Mouse (Mus musculus) embryo, embryonic 10.5 days (tissue): ENCODE results near the gene Zfpm1.

ENCODE experiments used
- DNase-seq: peaks from one replicate; pipeline ENCODE4 v3.0.0-alpha.2; 2015; ENCODE audit warnings: low spot score

Zfpm1 gene

GRCm38 (mm10) chr8:122282035-122282358 lies at the start of gene Zfpm1:
TSS of gene Zfpm1 (plus strand) at chr8:122282141.
- DNase-seq: no peak

DNA sequence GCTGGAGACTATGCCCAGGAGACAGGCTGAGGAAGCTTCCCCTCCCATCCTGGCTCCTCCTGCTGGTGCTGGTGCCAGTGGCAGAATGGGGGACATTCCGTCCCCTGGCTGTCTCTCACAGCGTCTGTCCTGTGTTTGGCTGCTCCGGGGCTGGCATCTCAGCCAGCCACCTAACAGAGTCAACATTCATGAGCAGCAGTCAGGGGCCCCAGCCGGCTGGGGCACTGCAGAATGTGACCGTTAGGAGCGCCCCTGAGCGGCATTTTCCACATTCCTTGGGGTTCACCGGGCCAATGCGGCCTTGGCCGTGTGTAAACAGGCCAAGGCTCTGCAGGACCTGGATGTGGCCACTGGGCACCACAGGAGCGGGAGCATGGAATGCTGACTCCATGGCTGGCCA lies 47.9 kb upstream of the Zfpm1 start:
- peak; percentile 60 for DNase-seq

DNA sequence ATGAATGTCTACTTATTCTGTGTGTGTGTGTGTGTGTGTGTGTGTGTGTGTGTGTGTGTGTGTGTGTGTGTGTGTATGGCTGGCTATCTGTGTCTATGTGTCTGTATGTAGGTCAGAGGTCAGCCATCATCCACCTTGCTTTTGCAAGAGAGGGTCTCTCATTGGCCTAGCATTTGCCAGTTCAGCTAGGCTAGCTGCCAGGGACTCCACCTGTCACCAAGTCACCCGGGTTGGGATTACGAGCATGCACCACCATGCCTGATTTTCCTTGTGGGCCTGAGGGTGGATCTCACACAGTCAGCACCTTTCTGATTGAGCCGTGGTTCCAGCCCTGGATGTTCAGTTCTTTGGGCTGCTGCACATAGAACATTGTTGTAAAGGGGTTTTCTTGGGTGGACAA lies 45.4 kb upstream of the Zfpm1 start:
- no peak for DNase-seq

GRCm38 (mm10) chr8:122238225-122238624 lies 43.7 kb upstream of the Zfpm1 start:
- DNase-seq: no peak

DNA sequence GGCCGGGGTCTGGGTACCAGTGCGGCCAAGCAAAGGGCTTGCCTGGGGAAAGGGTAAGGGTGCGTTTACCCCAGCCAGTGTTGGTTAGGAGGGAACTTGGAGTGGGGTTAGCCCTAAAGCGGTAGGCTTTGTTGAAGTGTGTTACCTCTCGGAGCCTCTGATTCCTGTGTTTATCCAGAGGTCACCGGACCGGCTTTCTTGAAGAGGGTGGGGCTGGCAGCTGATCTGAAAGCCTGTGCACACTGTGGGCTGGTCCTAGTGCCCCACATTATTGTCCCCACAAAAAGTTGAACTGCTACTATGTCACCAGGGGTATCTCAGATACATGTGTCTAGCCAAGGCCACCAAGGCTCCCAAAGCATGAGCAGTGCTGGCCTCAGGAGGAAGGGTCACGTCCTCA lies 43.2 kb upstream of the Zfpm1 start:
- no peak for DNase-seq

- no peak for DNase-seq
Measured at GRCm38 (mm10) chr8:122240241-122241026, 41.5 kb upstream of the Zfpm1 start.

DNA sequence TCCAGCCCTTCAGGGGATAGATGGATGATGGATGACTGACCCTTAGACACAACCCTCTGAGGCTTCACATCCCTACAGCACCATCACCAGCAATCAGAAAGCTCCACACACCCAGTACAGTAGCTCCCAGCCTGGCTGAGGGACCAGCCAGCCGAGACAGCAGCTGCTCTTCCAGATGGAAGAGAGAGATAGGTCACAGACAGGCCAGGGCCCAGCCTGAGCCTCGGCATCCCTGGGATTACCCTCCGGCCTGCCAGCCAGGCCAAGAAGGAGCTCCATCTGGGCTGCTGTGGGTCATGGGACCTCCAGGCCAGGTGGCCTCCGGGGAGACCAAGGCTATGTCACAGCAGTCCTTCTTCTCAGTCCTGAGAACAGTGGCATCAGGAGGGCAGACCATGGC lies 38.6 kb upstream of the Zfpm1 start:
- DNase-seq: no peak

DNA sequence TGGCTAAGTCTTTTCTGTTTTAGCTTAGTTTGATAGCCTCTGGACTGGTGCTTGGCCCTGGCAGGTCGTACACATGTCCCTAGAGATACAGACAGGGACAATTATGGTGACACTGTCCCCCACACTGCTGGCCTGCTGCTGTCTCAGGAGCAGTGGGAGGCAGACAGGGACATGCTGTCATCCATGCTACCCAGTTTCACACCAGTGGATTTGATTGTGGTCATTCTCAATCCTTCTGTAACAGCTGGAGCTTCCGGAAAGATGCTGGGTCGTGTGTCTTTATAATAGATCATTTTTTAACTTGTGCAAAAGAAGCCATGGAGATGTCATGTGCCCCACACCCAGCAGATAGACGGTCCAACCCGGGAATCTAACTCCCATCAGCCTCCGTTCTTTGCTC lies 36.8 kb upstream of the Zfpm1 start:
- no peak for DNase-seq

GRCm38 (mm10) chr8:122246257-122247211 lies 35.4 kb upstream of the Zfpm1 start:
- DNase-seq: peak; percentile 30

DNA sequence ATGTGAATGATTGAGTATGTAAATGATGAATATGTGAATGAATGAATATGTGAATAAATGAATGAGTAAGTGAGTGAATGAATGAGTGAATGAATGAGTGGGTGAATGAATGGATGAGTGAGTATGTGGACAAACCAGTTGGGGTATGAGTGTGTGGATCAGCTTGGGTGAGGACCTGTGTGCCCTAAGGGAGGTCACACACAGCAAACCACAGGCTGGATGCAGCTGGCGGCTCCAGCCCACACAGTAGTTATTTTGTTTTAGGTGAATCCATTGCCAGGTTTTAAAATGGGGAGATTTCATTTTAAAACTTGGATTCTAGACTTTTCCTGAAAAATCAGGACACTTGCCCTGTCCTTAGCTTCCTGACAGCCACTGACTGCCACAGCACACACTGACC lies 30.2 kb upstream of the Zfpm1 start:
- DNase-seq: no peak

- DNase-seq: no peak
Measured at GRCm38 (mm10) chr8:122252366-122252765, 29.6 kb upstream of the Zfpm1 start.

DNA sequence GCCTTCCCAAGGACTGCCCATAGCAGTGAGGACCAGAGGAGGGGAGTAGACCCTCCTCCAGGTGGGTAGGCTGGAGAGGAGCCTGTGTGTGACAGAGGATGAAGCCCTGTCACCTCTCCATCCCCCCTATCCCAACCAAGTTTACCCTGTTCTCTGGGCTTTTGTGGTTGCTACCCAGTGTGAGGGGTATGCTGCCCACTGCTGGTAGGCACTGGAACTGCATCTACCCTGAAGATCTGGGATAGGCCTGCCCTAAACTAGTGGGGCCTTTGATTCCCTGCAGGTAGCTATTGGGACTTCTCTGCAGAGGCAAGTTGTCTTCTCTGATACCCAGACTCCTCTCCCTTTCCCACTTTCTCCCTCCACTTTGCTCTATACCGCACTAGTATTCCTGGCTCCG lies 22.6 kb upstream of the Zfpm1 start:
- peak; percentile 85 for DNase-seq

DNA sequence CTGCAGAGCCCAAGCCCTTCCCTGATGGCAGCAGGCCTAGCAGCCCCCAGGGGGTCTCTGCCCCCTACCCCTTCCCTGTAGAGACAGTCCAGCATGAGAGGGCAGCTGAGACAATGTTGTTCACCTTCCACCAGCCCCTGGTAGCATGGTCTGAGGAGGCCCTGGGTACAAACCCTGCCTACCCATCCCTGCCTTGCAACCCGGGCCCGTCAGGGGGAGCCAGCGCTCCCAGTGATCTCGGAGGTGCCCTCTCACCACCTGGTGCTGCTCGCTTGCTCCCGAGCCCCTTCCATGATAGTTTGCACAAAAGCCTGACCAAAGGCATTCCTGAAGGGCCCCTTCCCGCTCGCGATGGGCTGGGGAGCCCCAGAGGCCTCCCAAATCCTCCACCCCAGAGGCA lies 21.2 kb upstream of the Zfpm1 start:
- no peak for DNase-seq

DNA sequence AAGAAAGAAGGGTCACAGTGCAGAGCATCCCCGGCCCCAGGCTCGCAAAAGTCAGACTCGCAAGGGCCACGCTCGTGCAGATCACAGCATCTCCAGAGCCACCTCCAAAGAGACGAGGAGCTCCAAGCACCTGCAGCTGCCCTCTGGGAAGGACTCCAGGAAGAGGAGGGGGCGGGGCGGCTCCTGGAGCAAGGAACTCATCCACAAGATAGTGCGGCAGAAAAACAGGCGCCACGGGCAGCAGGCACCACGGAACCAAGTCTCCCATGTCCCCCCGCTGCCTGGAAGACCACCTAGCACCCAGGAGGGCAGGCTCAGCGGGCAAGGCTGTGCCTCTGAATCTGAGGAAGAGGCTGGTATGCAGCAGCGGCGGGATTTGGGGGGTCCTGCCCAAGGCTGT lies 19.1 kb upstream of the Zfpm1 start:
- DNase-seq: no peak

DNA sequence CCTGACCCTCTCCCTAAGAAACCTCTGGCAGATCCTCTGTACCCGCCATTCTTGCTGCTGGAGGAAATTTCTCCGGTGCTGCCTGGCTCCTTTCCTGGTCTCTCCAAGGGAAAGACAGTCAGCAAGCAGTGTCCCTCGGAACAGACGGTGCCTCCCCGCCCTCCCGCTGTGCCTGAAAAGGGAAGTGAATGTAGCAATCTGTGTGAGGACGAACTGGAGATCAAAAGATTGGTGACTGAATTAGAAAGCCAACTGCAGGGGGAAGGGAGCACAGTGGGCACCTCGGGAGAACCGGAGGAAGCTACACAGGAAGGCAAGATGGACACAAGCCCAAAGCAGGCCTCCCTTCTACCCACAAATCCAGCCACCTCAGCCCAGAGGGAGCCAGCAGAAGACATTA lies 17.7 kb upstream of the Zfpm1 start:
- no peak for DNase-seq

GRCm38 (mm10) chr8:122265522-122265921 lies 16.4 kb upstream of the Zfpm1 start:
- no peak for DNase-seq

DNA sequence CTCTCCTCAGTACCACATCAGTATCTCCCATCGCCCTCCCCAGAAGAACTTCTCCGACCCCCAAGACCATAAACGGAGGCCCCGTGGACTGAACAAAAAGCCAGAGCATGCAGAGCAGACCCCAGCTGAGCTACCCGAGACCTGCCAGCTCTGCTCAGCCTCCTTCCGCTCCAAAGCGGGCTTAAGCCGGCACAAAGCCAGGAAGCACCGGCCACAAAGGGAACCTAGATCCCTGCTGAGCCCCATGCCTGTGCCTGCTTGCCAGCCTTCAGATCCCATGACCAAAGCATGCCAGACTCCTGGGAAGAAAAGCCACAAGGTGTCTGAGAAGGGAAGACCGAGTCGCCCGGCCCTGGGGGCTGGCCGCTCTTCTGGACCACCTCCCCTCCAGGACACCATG lies 15.1 kb upstream of the Zfpm1 start:
- DNase-seq: no peak

DNA sequence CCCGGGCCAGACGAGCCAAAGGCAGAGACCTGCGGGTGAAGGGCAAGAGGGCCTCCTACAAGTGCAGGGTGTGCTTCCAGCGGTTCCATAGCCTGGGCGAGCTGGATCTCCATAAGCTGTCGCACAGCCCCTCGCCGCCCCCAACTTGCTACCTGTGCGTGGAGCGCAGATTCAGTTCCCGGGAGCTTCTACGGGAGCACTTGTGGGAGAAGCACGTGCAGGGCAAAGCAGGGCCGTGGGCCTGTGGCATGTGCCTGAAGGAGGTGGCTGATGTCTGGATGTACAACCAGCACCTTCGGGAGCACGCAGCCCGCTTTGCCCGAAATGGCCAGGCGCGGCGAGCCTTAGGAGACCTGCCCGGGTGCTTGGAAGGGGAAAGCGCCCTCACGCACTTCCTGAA lies 13.1 kb upstream of the Zfpm1 start:
- DNase-seq: no peak

GRCm38 (mm10) chr8:122269404-122269803 lies 12.5 kb upstream of the Zfpm1 start:
- peak; percentile 78 for DNase-seq

DNA sequence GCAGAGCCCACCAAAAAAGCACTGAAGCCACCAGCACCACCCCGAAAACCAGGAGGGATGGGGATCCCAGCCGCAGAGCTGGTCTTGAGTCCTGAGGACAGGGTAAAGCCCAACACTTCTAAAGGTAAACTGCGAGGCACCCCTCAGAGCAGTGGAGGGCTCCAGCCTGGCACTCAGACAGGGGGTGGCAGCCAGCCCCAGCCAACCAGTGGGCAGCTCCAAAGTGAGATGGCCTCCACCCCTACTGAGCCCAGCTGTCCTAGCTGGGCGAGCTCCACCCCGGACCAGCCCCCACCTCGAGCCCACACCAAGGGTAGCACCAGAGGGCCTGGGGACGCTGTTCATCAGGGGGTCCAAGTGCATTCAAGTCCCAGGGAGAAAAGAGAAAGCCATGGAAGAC lies 11.4 kb upstream of the Zfpm1 start:
- no peak for DNase-seq

- peak; percentile 89 for DNase-seq
Measured at GRCm38 (mm10) chr8:122273152-122273551, 8.8 kb upstream of the Zfpm1 start.

DNA sequence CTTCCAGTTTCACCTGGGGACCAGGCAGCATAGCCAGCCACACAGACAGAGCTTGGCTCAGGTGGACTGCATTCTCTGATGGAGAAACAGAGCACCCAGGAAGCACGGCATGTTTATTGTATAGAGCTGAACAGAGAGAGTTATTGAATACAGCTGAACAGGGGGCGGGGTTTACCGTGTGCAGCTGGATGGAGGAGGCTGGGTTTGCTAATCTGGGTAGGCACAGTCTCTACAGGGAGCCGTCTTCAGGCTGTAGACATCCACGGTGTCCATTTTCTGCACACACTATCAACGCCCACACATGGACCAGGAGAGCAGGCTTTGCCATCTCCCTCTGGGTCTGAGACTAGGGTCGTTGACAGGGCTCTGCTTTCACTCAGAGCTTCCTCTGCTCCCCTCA lies 8.1 kb upstream of the Zfpm1 start:
- no peak for DNase-seq

GRCm38 (mm10) chr8:122274651-122275391 lies 7.1 kb upstream of the Zfpm1 start:
- DNase-seq: no peak
